Mouse (Mus musculus) liver, embryonic 14.5 days (tissue): ENCODE data around the gene Hoxb8.

Experiments
- CTCF ChIP-seq: IDR thresholded peaks from 2 replicates; pipeline ENCODE4 v1.5.1; 2016; ENCODE audit warnings: antibody characterized with exemption, low read depth, control low read depth
- EP300 ChIP-seq: IDR thresholded peaks from 2 replicates; pipeline ENCODE4 v1.6.1; 2016; ENCODE audit warnings: antibody characterized with exemption, low read depth

- TF ChIP-seq CTCF = no peak
- no peak for TF ChIP-seq EP300
Measured at GRCm38 (mm10) chr11:96319910-96320309, 38.2 kb downstream of the Hoxb8 start.
